ENCODE assay signal across 19 mouse cellular contexts in the genomic region with DNA sequence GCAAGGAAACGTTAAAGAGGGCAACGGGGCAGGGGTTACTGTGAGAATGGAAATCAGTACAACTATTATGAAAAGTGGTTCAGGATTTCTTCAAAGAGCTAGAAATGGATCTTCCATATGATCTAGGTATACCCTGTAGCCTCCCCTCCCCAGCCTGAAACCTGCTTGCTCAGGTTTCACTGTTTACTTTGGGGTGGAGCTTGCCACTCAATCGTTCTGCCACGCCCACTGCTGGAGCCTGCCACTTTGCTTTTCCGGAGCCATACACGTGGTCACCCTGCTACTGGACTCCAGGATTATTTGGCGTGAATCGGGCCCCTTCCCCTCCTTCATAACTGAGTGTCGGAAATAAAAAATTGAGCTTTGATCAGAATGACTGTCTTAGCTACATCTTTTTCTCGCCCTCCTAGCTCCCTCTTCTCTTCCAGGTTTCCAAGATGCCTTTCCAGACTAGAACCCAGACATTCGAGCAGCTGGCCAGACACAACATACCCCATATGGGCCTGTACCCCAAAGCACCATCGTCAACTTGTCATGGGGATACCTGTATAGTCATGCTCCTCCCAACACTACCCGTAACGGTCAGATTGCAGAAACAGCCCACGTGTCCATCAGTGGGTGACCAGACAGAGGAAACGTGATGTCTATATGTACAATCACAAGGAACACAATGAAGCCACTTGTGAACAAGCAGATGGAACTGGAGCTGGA. TPM values are rescaled to one million over a fixed set of nuclear protein-coding genes. Genes with fewer than 3 reads are reported as not detected.
DNase-seq lines count a peak whose midpoint lies in the region; ATAC-seq lines count a peak whose summit lies in the region.
"Had no signal": no experiment of that assay in that cellular context is flagged by ENCODE, and none has a peak within 500 bp of the region (broad histone marks: within the 10 kb centered on the region; RNA-seq: fewer than 3 reads in every experiment).

No protein-coding gene starts in this region.

- no peak overlapping the region for H3K9ac ChIP-seq in liver, embryonic 12.5 days
- H3K9ac ChIP-seq in embryonic facial prominence, embryonic 11.5 days (replicated peaks; ENCODE audit: low read length) = no peak overlapping the region
- H3K9ac ChIP-seq in stomach, embryonic 15.5 days = no peak overlapping the region
- H3K9ac ChIP-seq: hindbrain, embryonic 15.5 days; liver, embryonic 15.5 days; midbrain, embryonic 13.5 days; neural tube, embryonic 12.5 days had no signal

- ATAC-seq in liver, embryonic 12.5 days = no peak
- ATAC-seq in embryonic facial prominence, embryonic 11.5 days (replicated peaks; ENCODE audit: insufficient number of reproducible peaks, low FRiP score, low TSS enrichment, low read depth) = no peak
- no peak for ATAC-seq in stomach, embryonic 15.5 days (ENCODE audit: insufficient read depth, low FRiP score, low read depth)
- no peak for ATAC-seq in frontal cortex, adult (ENCODE audit: low TSS enrichment)
- ATAC-seq: midbrain, embryonic 13.5 days had no signal

- H3K4me2 ChIP-seq in liver, embryonic 12.5 days = no peak overlapping the region
- no peak overlapping the region for H3K4me2 ChIP-seq in embryonic facial prominence, embryonic 11.5 days (ENCODE audit: low read depth, low read length)
- H3K4me2 ChIP-seq in stomach, embryonic 15.5 days = peak overlapping the region; percentile 3; the same call in 1 of the 2 replicates
- H3K4me2 ChIP-seq: hindbrain, embryonic 15.5 days; liver, embryonic 15.5 days; midbrain, embryonic 13.5 days; neural tube, embryonic 12.5 days had no signal

- no peaks in the 10 kb centered on the region for H3K4me1 ChIP-seq in liver, embryonic 12.5 days
- H3K4me1 ChIP-seq in embryonic facial prominence, embryonic 10.5 days = 0 out of 2 replicates have a peak, but pooled peaks cover 8% of the 10 kb centered on the region
- H3K4me1 ChIP-seq in embryonic facial prominence, embryonic 11.5 days (ENCODE audit: control insufficient read depth, insufficient read depth, low read length) = no peaks in the 10 kb centered on the region
- no peaks in the 10 kb centered on the region for H3K4me1 ChIP-seq in stomach, embryonic 15.5 days
- H3K4me1 ChIP-seq: hindbrain, embryonic 15.5 days; liver, embryonic 15.5 days; midbrain, embryonic 13.5 days; neural tube, embryonic 12.5 days had no signal

- H3K4me3 ChIP-seq in liver, embryonic 12.5 days = no peak overlapping the region
- no peak overlapping the region for H3K4me3 ChIP-seq in embryonic facial prominence, embryonic 10.5 days
- H3K4me3 ChIP-seq in embryonic facial prominence, embryonic 11.5 days (ENCODE audit: low read depth, low read length) = no peak overlapping the region
- H3K4me3 ChIP-seq in stomach, embryonic 15.5 days (replicated peaks) = no peak overlapping the region
- H3K4me3 ChIP-seq: gastrocnemius, adult 2 months; hindbrain, embryonic 15.5 days; liver, embryonic 15.5 days; midbrain, embryonic 13.5 days; neural tube, embryonic 12.5 days had no signal

- peak; percentile 27 for DNase-seq in liver
- DNase-seq in embryonic facial prominence, embryonic 10.5 days (ENCODE audit: low spot score) = peak; percentile 27
- peak; percentile 15 for DNase-seq in embryonic facial prominence, embryonic 11.5 days (ENCODE audit: low spot score)
- DNase-seq in right cerebral cortex, postnatal 14 days = no peak
- DNase-seq: adrenal gland, adult 2 months; cerebellum, adult 8-10 months; gastrocnemius, adult 2 months; heart, postnatal 4 days; kidney, adult 18-20 months; layer of hippocampus, adult 9-11 months; thymus, adult 18-20 months; thymus, postnatal 4 days had no signal

- H3K36me3 ChIP-seq in liver, embryonic 12.5 days = no peaks in the 10 kb centered on the region
- no peaks in the 10 kb centered on the region for H3K36me3 ChIP-seq in embryonic facial prominence, embryonic 10.5 days (replicated peaks)
- H3K36me3 ChIP-seq in embryonic facial prominence, embryonic 11.5 days (replicated peaks; ENCODE audit: control insufficient read depth, insufficient read depth, low read depth, low read length) = no peaks in the 10 kb centered on the region
- no peaks in the 10 kb centered on the region for H3K36me3 ChIP-seq in stomach, embryonic 15.5 days
- H3K36me3 ChIP-seq: hindbrain, embryonic 15.5 days; liver, embryonic 15.5 days; midbrain, embryonic 13.5 days; neural tube, embryonic 12.5 days had no signal

- H3K9me3 ChIP-seq in liver, embryonic 12.5 days (replicated peaks) = no peaks in the 10 kb centered on the region
- no peaks in the 10 kb centered on the region for H3K9me3 ChIP-seq in embryonic facial prominence, embryonic 10.5 days
- H3K9me3 ChIP-seq in embryonic facial prominence, embryonic 11.5 days (replicated peaks; ENCODE audit: control insufficient read depth, low read length) = no peaks in the 10 kb centered on the region
- no peaks in the 10 kb centered on the region for H3K9me3 ChIP-seq in stomach, embryonic 15.5 days
- H3K9me3 ChIP-seq: hindbrain, embryonic 15.5 days; liver, embryonic 15.5 days; midbrain, embryonic 13.5 days; neural tube, embryonic 12.5 days had no signal

- H3K27me3 ChIP-seq in liver, embryonic 12.5 days (replicated peaks) = peaks cover 6% of the 10 kb centered on the region
- H3K27me3 ChIP-seq in embryonic facial prominence, embryonic 10.5 days (replicated peaks; ENCODE audit: low read depth, poor library complexity, severe bottlenecking) = no peaks in the 10 kb centered on the region
- no peaks in the 10 kb centered on the region for H3K27me3 ChIP-seq in embryonic facial prominence, embryonic 11.5 days (ENCODE audit: control insufficient read depth, insufficient read depth, low read length)
- H3K27me3 ChIP-seq in stomach, embryonic 15.5 days (replicated peaks) = no peaks in the 10 kb centered on the region
- H3K27me3 ChIP-seq: hindbrain, embryonic 15.5 days; liver, embryonic 15.5 days; midbrain, embryonic 13.5 days; neural tube, embryonic 12.5 days had no signal

- no peak overlapping the region for H3K27ac ChIP-seq in liver, embryonic 12.5 days
- H3K27ac ChIP-seq in embryonic facial prominence, embryonic 10.5 days (replicated peaks) = no peak overlapping the region
- no peak overlapping the region for H3K27ac ChIP-seq in embryonic facial prominence, embryonic 11.5 days (replicated peaks; ENCODE audit: low read depth, low read length)
- no peak overlapping the region for H3K27ac ChIP-seq in stomach, embryonic 15.5 days
- H3K27ac ChIP-seq: gastrocnemius, adult 2 months; hindbrain, embryonic 15.5 days; liver, embryonic 15.5 days; midbrain, embryonic 13.5 days; neural tube, embryonic 12.5 days had no signal

- WGBS in liver, embryonic 12.5 days (ENCODE audit: insufficient replicate concordance) = 45% methylated on average over 16 of the region's 16 CpGs
- 56% methylated on average over 16 of the region's 16 CpGs for WGBS in embryonic facial prominence, embryonic 10.5 days
- 57% methylated on average over 16 of the region's 16 CpGs for WGBS in embryonic facial prominence, embryonic 11.5 days
- WGBS in stomach, embryonic 15.5 days = 43% methylated on average over 16 of the region's 16 CpGs

RNA-seq across cellular contexts. Expression of a gene that starts 23.7 kb away (rescaled TPM):
- polyA plus RNA-seq in liver, embryonic 12.5 days (2016; fragmentation: Nextera tagmentation; extraction: Ambion mirVana) = 24.1 and 25.7 TPM in 2 replicates
- 33.0 and 36.3 TPM in 2 replicates for polyA plus RNA-seq in embryonic facial prominence, embryonic 10.5 days (2016; fragmentation: Nextera tagmentation; extraction: Ambion mirVana)
- polyA plus RNA-seq in embryonic facial prominence, embryonic 11.5 days (2014; fragmentation: Nextera tagmentation; extraction: Ambion mirVana) = 29.0 and 31.4 TPM in 2 replicates
- polyA plus RNA-seq in stomach, embryonic 15.5 days (2015; fragmentation: Nextera tagmentation; extraction: Ambion mirVana) = 29.1 and 35.4 TPM in 2 replicates
